Mouse (Mus musculus) urinary bladder, postnatal 14 days (tissue): ENCODE measurements around the gene Cers1.

ENCODE experiments used
- DNase-seq: peaks from one replicate; pipeline ENCODE4 v3.0.0; 2021; ENCODE audit warnings: low spot score

Cers1 gene

DNA sequence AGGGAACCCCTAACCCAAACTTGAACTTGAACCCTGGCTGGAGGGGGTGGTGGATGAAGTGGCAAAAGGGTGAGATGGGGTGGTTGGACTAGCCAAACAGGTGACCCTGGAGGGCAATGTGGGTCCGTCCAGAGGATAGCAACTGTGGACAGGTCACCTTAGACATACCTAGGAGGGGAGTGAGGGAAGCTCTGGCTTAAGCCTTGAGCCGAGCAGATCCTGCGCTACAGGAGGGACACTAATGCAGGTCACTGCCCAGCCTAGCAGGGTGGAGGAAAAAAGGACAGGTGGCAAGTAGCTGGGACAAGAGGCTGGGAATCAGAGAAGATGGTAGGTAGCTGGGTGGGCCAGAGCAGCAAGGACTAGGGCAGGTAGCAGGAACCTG is 36.4 kb downstream of the Cers1 start:
- no peak for DNase-seq

DNA sequence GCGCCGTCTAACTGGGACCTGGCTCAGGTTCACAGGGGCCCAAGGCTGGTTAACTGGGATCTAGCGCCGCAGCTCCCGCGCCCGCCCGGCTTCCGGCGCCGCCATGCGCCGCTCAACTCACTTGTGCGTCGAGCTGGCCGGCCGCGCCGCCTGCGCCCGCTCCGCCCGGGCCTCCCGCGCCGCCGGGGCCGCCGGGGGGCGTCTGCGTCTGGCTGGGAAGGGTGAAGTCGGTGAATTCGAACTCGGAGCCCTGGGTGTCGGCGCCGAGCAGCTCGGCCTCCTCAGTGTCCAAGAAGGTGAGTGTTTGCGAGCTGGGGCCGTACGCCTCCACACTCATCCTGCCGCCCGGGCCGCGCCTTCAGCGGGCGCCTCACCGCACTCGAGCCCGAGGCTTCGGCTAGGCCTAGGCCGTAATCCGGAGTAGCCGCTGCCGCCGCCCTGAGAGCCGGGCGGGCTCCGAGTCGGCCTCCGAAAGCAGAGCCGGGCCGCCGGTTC is 37.1 kb downstream of the Cers1 start:
- DNase-seq, result peak; percentile 46

GRCm38 (mm10) chr8:70353194-70353817 is 37.7 kb downstream of the Cers1 start, which contains the start of gene Upf1:
Gene Upf1 (minus strand): TSS chr8:70353278.
- DNase-seq, result peak; percentile 99

GRCm38 (mm10) chr8:70354004-70354403 is 38.4 kb downstream of the Cers1 start:
- no peak for DNase-seq

GRCm38 (mm10) chr8:70356111-70356510 is 40.5 kb downstream of the Cers1 start:
- no peak for DNase-seq

- peak; percentile 48 for DNase-seq
Measured at GRCm38 (mm10) chr8:70359411-70359810, 43.8 kb downstream of the Cers1 start.

- no peak for DNase-seq
Measured at GRCm38 (mm10) chr8:70360769-70361168, 45.2 kb downstream of the Cers1 start.

GRCm38 (mm10) chr8:70361484-70362032 is 46.0 kb downstream of the Cers1 start:
- no peak for DNase-seq

DNA sequence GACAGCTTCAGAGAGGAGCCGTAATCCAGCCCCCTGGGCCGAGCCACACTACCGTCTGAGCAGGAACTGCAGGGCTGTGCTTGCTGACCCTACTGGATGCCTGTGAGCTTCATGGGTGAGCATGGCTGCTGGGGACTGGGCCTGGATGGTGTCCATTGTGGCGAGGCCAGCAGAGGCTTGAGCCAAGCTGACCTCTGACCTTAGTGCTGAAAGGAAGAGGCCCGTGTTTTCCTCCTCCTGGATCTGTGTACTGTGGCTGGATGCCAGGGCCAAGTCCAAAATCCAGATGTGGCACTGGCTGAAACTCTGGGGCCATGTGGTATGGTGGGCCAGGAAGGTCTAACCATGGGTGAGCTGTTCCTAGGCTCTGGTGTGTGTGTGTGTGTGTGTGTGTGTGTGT is 48.5 kb downstream of the Cers1 start:
- DNase-seq, result no peak

DNA sequence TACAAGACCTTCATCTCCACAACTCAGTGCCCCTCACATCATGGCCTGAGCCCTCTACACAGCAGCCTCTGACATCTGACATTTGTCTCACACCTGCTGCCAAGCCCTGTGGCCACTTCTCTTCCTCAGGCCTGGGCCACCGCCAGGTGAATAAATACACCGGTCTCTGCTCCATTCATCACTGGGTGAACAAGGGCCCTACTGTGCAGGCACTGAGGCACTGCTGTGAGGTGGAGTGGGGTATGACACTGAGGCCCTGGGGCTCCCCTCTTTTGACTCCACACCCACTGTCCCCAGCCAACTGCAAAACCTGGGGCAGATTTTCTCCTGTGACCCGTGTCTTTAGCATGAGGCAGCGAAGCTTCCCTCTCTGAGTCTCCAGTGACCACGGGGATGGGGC is 51.0 kb downstream of the Cers1 start:
- DNase-seq, result no peak

DNA sequence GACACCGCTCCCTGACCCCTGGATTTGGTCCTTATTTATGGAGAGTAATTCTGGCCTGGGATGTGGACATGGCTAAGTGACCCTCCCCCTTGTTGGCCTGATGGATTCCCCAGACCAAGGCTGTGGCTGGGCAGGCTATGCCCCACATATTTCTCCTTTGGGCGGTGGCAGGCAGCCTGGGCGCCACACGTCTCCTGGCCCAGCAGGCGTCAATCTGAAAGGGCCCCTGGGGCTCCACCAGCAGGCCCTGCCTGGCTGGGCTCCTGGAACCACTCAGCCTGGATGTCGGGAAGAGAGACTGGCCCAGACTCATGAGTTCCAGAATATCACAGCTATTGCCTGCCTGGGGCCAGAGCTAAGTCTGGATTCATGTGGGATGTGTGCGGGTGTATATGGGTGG is 54.9 kb downstream of the Cers1 start:
- no peak for DNase-seq

DNA sequence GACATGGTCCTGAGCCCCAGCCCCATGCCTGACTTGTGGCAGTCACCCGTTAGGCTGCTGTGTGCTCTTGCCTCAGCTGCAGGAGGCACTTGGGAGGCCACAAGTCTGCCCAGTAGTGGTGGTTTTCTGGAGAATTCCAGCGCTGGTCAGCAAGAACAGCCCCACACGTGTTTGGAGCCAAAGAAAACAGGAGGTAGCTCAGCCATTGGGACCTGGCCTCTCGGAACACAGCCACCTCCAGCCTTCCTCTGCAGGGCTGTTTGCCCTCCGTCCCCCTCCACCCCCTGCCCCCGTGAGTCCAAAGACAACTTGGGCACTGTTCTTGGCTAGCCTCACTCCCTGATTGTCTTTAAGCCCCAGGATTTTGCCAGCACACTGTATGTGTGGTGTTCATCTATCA is 56.4 kb downstream of the Cers1 start:
- no peak for DNase-seq

DNA sequence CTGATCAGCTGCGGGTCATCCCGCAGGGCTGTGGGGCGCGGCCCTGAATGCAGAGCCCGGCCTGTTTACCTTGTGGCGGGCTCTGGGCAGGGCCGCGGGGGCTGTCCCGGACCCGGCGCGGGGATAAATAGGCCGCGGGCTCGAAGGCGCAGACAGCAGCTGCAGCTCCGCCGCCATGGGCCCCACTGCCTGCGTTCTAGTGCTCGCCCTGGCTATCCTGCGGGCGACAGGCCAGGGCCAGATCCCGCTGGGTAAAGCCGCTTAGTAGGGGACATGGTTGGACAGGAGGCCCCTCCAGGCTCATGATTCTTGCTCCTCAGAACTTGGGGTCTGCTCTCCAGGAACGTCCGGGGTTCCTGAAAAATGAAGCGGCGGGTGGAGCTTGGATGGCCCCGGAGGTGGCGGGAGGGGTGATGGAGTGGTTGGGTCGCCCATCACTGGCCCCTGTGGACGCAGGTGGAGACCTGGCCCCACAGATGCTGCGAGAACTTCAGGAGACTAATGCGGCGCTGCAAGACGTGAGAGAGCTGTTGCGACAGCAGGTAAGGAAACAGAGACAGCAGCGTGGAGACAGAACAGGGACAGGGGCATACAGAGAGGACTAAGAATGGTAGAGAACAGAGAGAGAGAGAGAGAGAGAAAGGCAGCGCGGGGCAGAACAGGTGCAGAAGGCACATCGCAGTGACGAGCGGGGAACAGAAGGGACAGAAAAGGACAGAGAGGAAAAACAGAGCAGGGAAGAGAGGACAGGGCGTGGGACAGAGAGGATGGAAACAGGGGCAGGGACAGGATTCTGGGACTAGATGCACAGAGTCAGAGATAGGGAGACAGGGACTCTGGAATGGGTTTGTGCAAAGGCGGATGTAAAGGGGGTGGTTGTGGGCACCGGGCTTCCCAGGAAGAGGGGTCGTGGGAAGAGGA is 58.1 kb downstream of the Cers1 start, which contains the start of gene Comp:
Gene Comp, plus strand, starts transcription at position 162 of the 921 bp plus-strand sequence.
- no peak for DNase-seq

GRCm38 (mm10) chr8:70374318-70374927 is 58.8 kb downstream of the Cers1 start:
- peak; percentile 86 for DNase-seq

DNA sequence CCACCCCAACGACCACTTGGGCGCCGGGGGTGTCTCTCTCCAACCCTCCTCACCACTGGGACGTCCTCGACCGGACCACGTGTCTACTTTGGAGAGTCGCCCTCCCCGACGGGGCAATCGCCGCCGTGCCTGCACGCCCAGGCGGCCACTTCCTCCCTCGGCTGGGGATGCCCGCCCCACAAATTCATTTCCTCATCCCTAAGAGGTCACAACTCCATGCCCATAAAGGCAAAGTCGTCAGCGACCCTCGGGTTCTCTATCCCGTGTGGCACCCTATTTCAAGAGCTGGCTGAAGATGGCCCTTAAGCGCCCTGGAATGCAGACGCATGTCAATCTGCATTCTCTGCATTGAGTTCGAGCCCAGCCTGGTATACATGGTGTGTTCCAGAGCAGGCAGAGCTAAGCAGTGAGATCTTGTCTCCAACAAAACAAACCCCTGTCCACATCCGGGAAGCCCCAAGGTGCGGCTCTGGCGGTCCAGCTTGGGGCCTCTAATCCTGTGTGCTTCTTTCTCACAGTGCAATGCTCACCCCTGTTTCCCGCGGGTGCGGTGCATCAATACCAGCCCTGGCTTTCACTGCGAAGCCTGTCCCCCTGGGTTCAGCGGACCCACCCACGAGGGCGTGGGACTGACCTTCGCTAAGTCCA is 59.8 kb downstream of the Cers1 start:
- no peak for DNase-seq

- no peak for DNase-seq
Measured at GRCm38 (mm10) chr8:70376275-70376741, 60.7 kb downstream of the Cers1 start.

DNA sequence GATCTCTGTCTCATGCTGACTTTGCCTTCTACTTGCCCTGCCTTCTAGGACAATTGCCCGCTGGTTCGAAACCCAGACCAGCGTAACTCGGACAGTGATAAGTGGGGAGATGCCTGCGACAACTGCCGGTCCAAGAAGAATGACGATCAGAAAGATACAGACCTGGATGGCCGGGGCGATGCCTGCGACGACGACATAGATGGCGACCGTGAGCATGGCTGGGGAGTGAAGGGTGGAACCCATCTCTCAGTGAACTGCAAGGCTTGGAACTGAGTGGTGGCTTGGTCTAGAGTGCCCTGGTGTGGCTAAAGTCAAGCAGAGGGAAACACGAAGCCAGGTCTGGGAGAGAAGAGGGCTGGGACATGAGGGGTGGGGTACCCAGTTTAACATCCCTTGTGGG is 61.5 kb downstream of the Cers1 start:
- no peak for DNase-seq

GRCm38 (mm10) chr8:70380069-70380468 is 64.5 kb downstream of the Cers1 start:
- DNase-seq, result no peak
